Mouse (Mus musculus) spleen, postnatal 14 days (tissue): ENCODE results near the gene Ermard.

Experiments
- DNase-seq, 2 experiments: peaks; one replicate each; pipeline ENCODE4 v3.0.0; 2021 to 2022; ENCODE audit warnings: low spot score in 2 of 2

Gene Ermard

DNA sequence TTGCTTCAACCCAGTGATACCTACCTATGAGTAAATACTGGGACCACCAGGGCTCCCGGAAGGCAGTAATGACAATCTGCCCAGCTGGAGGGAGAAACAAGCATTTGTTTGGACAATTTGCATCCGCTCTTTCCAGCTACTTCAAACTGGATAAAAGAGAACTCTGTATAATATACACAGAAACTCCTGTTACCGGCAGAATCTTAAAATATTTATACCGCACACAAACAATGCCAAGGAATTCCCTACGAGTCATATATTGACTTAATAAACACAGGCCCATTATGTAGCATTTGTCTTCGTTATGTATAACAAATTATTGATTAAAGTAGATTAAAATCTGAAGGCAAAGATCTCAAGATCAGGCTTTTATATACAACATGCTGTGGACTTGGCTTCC, 79.6 kb downstream of the Ermard start:
- DNase-seq: no peak

DNA sequence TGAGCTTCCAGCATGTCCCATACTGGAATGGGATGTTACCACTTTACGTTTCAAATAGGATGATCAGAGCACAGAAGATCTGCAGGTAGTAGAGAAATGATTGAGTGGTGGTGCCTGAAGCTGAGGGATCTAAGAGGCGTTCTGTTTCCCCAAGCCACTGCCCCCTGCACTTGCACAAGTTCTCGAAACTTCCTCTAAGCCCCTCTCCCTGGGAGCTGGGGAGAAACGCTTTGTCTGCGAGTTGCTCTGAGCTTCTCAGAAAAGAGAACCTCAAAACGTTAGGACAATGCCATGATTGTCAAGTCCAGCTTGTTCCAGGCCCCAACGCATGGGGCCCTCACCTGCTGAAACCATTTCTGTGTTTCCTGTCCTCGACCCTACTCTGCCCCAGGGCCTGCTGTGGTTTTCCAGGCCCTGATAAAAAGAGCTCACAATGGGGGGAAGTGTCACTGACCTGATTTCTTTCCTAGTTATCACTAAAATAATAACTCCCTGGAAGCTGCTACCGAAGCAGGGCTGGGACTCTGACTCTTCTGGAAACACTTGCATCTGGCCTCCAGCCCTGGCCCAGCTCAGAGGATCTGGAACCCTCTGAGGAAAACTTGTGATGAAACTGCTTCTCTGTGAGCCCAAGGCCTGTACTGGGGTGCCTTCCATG, 88.8 kb downstream of the Ermard start:
- no peak for DNase-seq

DNA sequence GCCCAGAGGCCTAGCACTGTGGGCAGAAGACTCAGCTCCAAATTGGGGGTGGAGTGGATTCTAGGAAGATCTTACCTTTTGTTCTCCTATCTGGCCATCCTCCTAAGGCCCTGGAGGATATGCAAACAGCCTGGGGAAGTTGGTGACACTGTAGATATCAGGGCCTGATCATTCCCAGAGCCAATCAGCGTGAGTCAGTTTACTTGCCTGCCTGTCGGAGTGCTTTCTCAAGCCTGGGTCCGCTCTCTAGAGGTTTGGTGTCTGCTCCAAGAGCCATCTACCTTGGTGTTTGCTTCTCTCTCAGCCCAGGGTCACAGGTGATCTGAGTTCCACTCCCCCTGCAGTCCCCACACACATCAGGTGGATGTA, 89.3 kb downstream of the Ermard start:
- DNase-seq: no peak

- no peak for DNase-seq
These were observed 94.1 kb downstream of the Ermard start for GRCm38 (mm10) chr17:15134905-15135669.

DNA sequence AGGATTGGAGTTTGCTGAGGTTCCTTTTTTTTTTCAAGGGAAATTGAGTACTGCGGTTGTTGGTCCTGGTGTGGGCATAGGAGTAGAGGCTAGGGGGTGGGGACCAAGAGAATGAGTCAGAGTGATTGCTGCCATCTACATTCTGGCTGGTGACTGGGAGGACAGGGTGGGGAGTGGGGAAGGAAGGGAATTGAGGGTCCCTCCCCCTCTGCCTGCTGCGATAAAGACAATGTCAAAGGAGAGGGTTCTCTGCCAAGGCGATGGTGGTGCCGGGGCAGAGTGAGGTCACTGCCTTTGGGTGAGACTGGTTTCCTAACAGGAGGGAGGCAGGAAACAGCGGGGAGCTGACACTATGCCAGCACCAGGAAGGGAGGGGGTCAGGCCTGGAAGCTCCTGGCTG, 96.4 kb downstream of the Ermard start:
- no peak for DNase-seq
